Mouse (Mus musculus): ENCODE data around the gene Ssxa1.
"Not testable (repeated sequence)": the region's sequence is repeated elsewhere in the genome, so short reads cannot be mapped to it uniquely, and the experiment has no call there.

DNA sequence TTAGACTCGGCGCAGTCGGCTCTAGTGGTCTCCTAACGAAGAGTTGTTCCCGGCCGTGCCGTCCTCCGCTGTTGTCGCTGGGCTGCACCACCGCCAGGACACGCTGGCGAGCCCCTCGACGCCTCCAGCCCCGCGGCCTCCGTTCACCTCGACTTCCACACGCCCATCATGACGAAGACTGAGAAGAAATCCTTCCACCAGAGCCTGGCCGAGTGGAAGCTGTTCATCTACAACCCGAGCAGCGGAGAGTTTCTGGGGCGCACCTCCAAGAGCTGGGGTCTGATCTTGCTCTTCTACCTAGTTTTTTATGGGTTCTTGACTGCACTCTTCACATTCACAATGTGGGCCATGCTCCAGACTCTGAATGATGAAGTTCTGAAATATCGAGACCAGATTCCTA lies 31.1 kb downstream of the Ssxa1 start:
- not testable (repeated sequence) for TF ChIP-seq POLR2A (IDR thresholded peaks at IDR 0.05; ENCODE audit: low read depth, low read length); CTCF (IDR thresholded peaks at IDR 0.05; ENCODE audit: extremely low read depth, insufficient read depth, insufficient read length, insufficient replicate concordance)

Data from spleen, adult 2 months (tissue).